ENCODE assay signal across 10 mouse cellular contexts in genomic region chr3:126611624-126612023, GRCm38 (mm10). TPM values are rescaled to one million over a fixed set of nuclear protein-coding genes. Genes with fewer than 3 reads are reported as not detected.
A peak's percentile ranks its signal among the peaks of the same experiment; 100 is the strongest.
DNase-seq lines count a peak whose midpoint lies in the region; ATAC-seq lines count a peak whose summit lies in the region.
"Had no signal": no experiment of that assay in that cellular context is flagged by ENCODE, and none has a peak within 500 bp of the region (broad histone marks: within the 10 kb centered on the region; RNA-seq: fewer than 3 reads in every experiment).

No protein-coding gene starts in this region.

- H3K9ac ChIP-seq in heart, embryonic 12.5 days = peak overlapping the region; percentile 50; the same call in 1 of the 2 replicates
- no peak overlapping the region for H3K9ac ChIP-seq in midbrain, embryonic 11.5 days (ENCODE audit: low read length)
- no peak overlapping the region for H3K9ac ChIP-seq in midbrain, embryonic 14.5 days (replicated peaks; ENCODE audit: low read length)
- no peak overlapping the region for H3K9ac ChIP-seq in intestine, embryonic 15.5 days

- peak overlapping the region; percentile 4; the same call in 1 of the 2 replicates for H3K4me3 ChIP-seq in heart, embryonic 12.5 days
- H3K4me3 ChIP-seq in midbrain, embryonic 11.5 days (ENCODE audit: low read depth, low read length) = no peak overlapping the region
- no peak overlapping the region for H3K4me3 ChIP-seq in midbrain, embryonic 14.5 days (replicated peaks; ENCODE audit: low read depth, low read length)
- no peak overlapping the region for H3K4me3 ChIP-seq in intestine, embryonic 15.5 days (replicated peaks)
- H3K4me3 ChIP-seq: left cerebral cortex, adult 2 months had no signal

- peaks cover 56% of the 10 kb centered on the region for H3K4me1 ChIP-seq in heart, embryonic 12.5 days (replicated peaks)
- peaks cover 5% of the 10 kb centered on the region; the same call in 1 of the 2 replicates for H3K4me1 ChIP-seq in midbrain, embryonic 11.5 days (ENCODE audit: control insufficient read depth, insufficient read depth, low read length)
- H3K4me1 ChIP-seq in midbrain, embryonic 14.5 days (ENCODE audit: control insufficient read depth, insufficient read depth, low read length) = 0 out of 2 replicates have a peak, but pooled peaks cover 6% of the 10 kb centered on the region
- H3K4me1 ChIP-seq in intestine, embryonic 15.5 days (replicated peaks) = peaks cover 9% of the 10 kb centered on the region; the same call in 1 of the 2 replicates

- peak overlapping the region; percentile 87 for H3K27ac ChIP-seq in heart, embryonic 12.5 days (ENCODE audit: poor library complexity, severe bottlenecking)
- no peak overlapping the region for H3K27ac ChIP-seq in midbrain, embryonic 11.5 days (ENCODE audit: low read depth, low read length)
- H3K27ac ChIP-seq in midbrain, embryonic 14.5 days (replicated peaks; ENCODE audit: low read depth, low read length) = no peak overlapping the region
- peak overlapping the region; percentile 75 for H3K27ac ChIP-seq in intestine, embryonic 15.5 days
- H3K27ac ChIP-seq: left cerebral cortex, adult 2 months had no signal

- whole genome bisulfite sequencing in heart, embryonic 12.5 days = 2% methylated on average over 7 of the region's 7 CpGs
- WGBS in midbrain, embryonic 11.5 days = 20% methylated on average over 7 of the region's 7 CpGs
- WGBS in midbrain, embryonic 14.5 days = 16% methylated on average over 7 of the region's 7 CpGs
- WGBS in intestine, embryonic 15.5 days = 22% methylated on average over 7 of the region's 7 CpGs

- H3K36me3 ChIP-seq in heart, embryonic 12.5 days = peaks cover 10% of the 10 kb centered on the region
- H3K36me3 ChIP-seq in midbrain, embryonic 11.5 days (ENCODE audit: control insufficient read depth, insufficient read depth, low read length) = no peaks in the 10 kb centered on the region
- no peaks in the 10 kb centered on the region for H3K36me3 ChIP-seq in midbrain, embryonic 14.5 days (ENCODE audit: control insufficient read depth, insufficient read depth, low read length)
- no peaks in the 10 kb centered on the region for H3K36me3 ChIP-seq in intestine, embryonic 15.5 days

- H3K27me3 ChIP-seq in heart, embryonic 12.5 days (replicated peaks) = no peaks in the 10 kb centered on the region
- no peaks in the 10 kb centered on the region for H3K27me3 ChIP-seq in midbrain, embryonic 11.5 days (ENCODE audit: control insufficient read depth, insufficient read depth, low read length)
- no peaks in the 10 kb centered on the region; the same call in 1 of the 2 replicates for H3K27me3 ChIP-seq in midbrain, embryonic 14.5 days (ENCODE audit: control insufficient read depth, insufficient read depth, low read length)
- no peaks in the 10 kb centered on the region for H3K27me3 ChIP-seq in intestine, embryonic 15.5 days (replicated peaks)

- peak overlapping the region; percentile 56 for H3K4me2 ChIP-seq in heart, embryonic 12.5 days
- no peak overlapping the region for H3K4me2 ChIP-seq in midbrain, embryonic 11.5 days
- no peak overlapping the region for H3K4me2 ChIP-seq in midbrain, embryonic 14.5 days (ENCODE audit: low read length)
- peak overlapping the region; percentile 43 for H3K4me2 ChIP-seq in intestine, embryonic 15.5 days (replicated peaks)

- no peak for DNase-seq in heart, adult 9 months (ENCODE audit: low spot score in 2 of 2)
- DNase-seq in midbrain, embryonic 11.5 days (ENCODE audit: low spot score, missing footprints) = peak; percentile 86
- DNase-seq in midbrain, embryonic 14.5 days = no peak
- DNase-seq in testis, postnatal 14 days (ENCODE audit: low spot score) = no peak
- DNase-seq: kidney, adult 9 months; retina, postnatal 1 day had no signal

- ATAC-seq in heart, embryonic 12.5 days (ENCODE audit: insufficient number of reproducible peaks, low FRiP score) = no peak
- no peak for ATAC-seq in midbrain, embryonic 11.5 days (ENCODE audit: low FRiP score)
- ATAC-seq in midbrain, embryonic 14.5 days (ENCODE audit: low FRiP score, low TSS enrichment) = no peak
- ATAC-seq in intestine, embryonic 15.5 days = peak; percentile 67
- no peak for ATAC-seq in inflammation-experienced regulatory T-cells, adult 6 months

- H3K9me3 ChIP-seq in heart, embryonic 12.5 days (replicated peaks) = peaks cover 2% of the 10 kb centered on the region; the same call in 1 of the 2 replicates
- no peaks in the 10 kb centered on the region for H3K9me3 ChIP-seq in midbrain, embryonic 11.5 days (ENCODE audit: control insufficient read depth, low read length)
- no peaks in the 10 kb centered on the region for H3K9me3 ChIP-seq in midbrain, embryonic 14.5 days (ENCODE audit: control insufficient read depth, low read length)
- H3K9me3 ChIP-seq in intestine, embryonic 15.5 days = no peaks in the 10 kb centered on the region

RNA-seq across cellular contexts. Expression of gene Camk2d, which starts 15.5 kb away (rescaled TPM):
- 125 and 136 TPM in 2 replicates for polyA plus RNA-seq in heart, embryonic 12.5 days (2016; fragmentation: Nextera tagmentation; extraction: Ambion mirVana)
- polyA plus RNA-seq in midbrain, embryonic 11.5 days (2014; fragmentation: Nextera tagmentation; extraction: Ambion mirVana) = 13.5 TPM in 2 replicates
- polyA plus RNA-seq in midbrain, embryonic 14.5 days (2014; fragmentation: Nextera tagmentation; extraction: Ambion mirVana) = 51.5 and 58.7 TPM in 2 replicates
- 37.8 and 39.9 TPM in 2 replicates for polyA plus RNA-seq in intestine, embryonic 15.5 days (2015; fragmentation: Nextera tagmentation; extraction: Ambion mirVana)
- 10 to 100 TPM; 57.4 to 90.2 (median 67.9) TPM for polyA plus RNA-seq in inflammation-experienced regulatory T-cells, adult 6 months (2017; shearing (Covaris generic))

Comparison
In these comparisons a context has a peak if more than half of its experiments do, and no peak if none do; other contexts are left out.
1. H3K27ac ChIP-seq: peak in heart, embryonic 12.5 days (single experiment) and intestine, embryonic 15.5 days (single experiment); none in midbrain, embryonic 11.5 days (single experiment) and midbrain, embryonic 14.5 days (single experiment).
2. H3K4me2 ChIP-seq: peak in heart, embryonic 12.5 days (single experiment) and intestine, embryonic 15.5 days (single experiment); none in midbrain, embryonic 11.5 days (single experiment) and midbrain, embryonic 14.5 days (single experiment).